Mouse (Mus musculus) brain, embryonic 14.5 days (tissue): Measurements from ENCODE around the gene Ebf4.

Experiments used
- CTCF ChIP-seq: fragments of 200-500 bp; IDR thresholded peaks from 2 replicates; pipeline ENCODE4 v1.5.1; 2012; ENCODE audit warnings: inconsistent platforms, mild to moderate bottlenecking, moderate library complexity, borderline replicate concordance; ENCODE audit not compliant: insufficient read depth, insufficient read length; ENCODE audit errors: extremely low read depth
- POLR2A ChIP-seq: fragments of 200-500 bp; IDR thresholded peaks from 2 replicates; pipeline ENCODE4 v1.6.1; 2012; ENCODE audit warnings: mild to moderate bottlenecking, inconsistent platforms, borderline replicate concordance; ENCODE audit not compliant: poor library complexity, insufficient read depth, insufficient read length, severe bottlenecking; ENCODE audit errors: extremely low read depth

- TF ChIP-seq CTCF = no peak
- no peak for TF ChIP-seq POLR2A
These were observed 2.6 kb downstream of the Ebf4 start for GRCm38 (mm10) chr2:130297580-130297979.
